Mouse (Mus musculus) bone marrow, adult 2 months (tissue): ENCODE data around the gene Unc5c.

Source experiments
- CTCF ChIP-seq: fragments of 200-500 bp; IDR thresholded peaks from 2 replicates; pipeline ENCODE4 v1.5.1; 2011; ENCODE audit warnings: low read length, control low read depth; ENCODE audit not compliant: control insufficient read depth, insufficient read depth
- POLR2A ChIP-seq: fragments of 200-500 bp; IDR thresholded peaks from 2 replicates; pipeline ENCODE4 v1.6.1; 2011; ENCODE audit warnings: low read depth, mild to moderate bottlenecking, control low read depth, low read length, borderline replicate concordance; ENCODE audit not compliant: control insufficient read depth

- TF ChIP-seq POLR2A (no peak), CTCF (no peak)
Observed at GRCm38 (mm10) chr3:141583180-141583579, 118.2 kb downstream of the Unc5c start.
